Mouse (Mus musculus) hematopoietic stem cell, adult 5-6 weeks (primary cell): ENCODE results near the gene Ankrd13a. TPM values are rescaled to one million over a fixed set of nuclear protein-coding genes. Genes with fewer than 3 reads are reported as not detected.

Experiments used
- ATAC-seq, 2 experiments: fragments of 125-278 bp in 1 of 2; replicated peaks in 1 of 2; 2 replicates each; pipeline ENCODE4 v1.8.0; 2016 to 2017; ENCODE audit warnings: inconsistent platforms in 2 of 2, mild to moderate bottlenecking in 2 of 2, moderate number of reproducible peaks in 2 of 2, low read depth in 1 of 2, moderate TSS enrichment in 1 of 2; ENCODE audit not compliant: low FRiP score in 2 of 2, poor library complexity in 2 of 2, severe bottlenecking in 2 of 2, insufficient read depth in 1 of 2, low TSS enrichment in 1 of 2
- total RNA-seq: library from RNA; stranded (forward); fragments of 172-1452, 232-1000 nt; gene quantifications from 2 replicates; pipeline ENCODE4 v1.2.3, GENCODE M21; 2017

The Ankrd13a gene
- 480 and 493 TPM in 2 replicates for total RNA-seq

GRCm38 (mm10) chr5:114774403-114775051, at the start of gene Ankrd13a:
TSS of gene Ankrd13a (plus strand) at chr5:114774677.
- ATAC-seq, result peak; percentile 72 to 73

GRCm38 (mm10) chr5:114728160-114728559, 46.3 kb upstream of the Ankrd13a start:
- ATAC-seq, result no peak

GRCm38 (mm10) chr5:114730129-114730528, 44.3 kb upstream of the Ankrd13a start:
- no peak for ATAC-seq

GRCm38 (mm10) chr5:114731498-114731897, 43.0 kb upstream of the Ankrd13a start:
- no peak for ATAC-seq

- ATAC-seq, result no peak
Measured at GRCm38 (mm10) chr5:114731969-114732368, 42.5 kb upstream of the Ankrd13a start.

- no peak for ATAC-seq
Measured at GRCm38 (mm10) chr5:114733606-114734005, 40.9 kb upstream of the Ankrd13a start.

- ATAC-seq, result no peak
Measured at GRCm38 (mm10) chr5:114737090-114737887, 37.2 kb upstream of the Ankrd13a start.

GRCm38 (mm10) chr5:114738707-114739241, 35.7 kb upstream of the Ankrd13a start:
- no peak for ATAC-seq

GRCm38 (mm10) chr5:114740595-114740994, 33.9 kb upstream of the Ankrd13a start:
- ATAC-seq, result no peak

- ATAC-seq, result no peak
Measured at GRCm38 (mm10) chr5:114742572-114742971, 31.9 kb upstream of the Ankrd13a start.

GRCm38 (mm10) chr5:114742998-114743696, 31.3 kb upstream of the Ankrd13a start:
- ATAC-seq, result no peak

GRCm38 (mm10) chr5:114743697-114744090, 30.8 kb upstream of the Ankrd13a start:
- no peak for ATAC-seq

- ATAC-seq, result peak; percentile 63 to 68; a peak in 1 of 4 replicates
Measured at GRCm38 (mm10) chr5:114745581-114745980, 28.9 kb upstream of the Ankrd13a start.

GRCm38 (mm10) chr5:114746886-114747285, 27.6 kb upstream of the Ankrd13a start:
- ATAC-seq, result no peak

- ATAC-seq, result no peak
Measured at GRCm38 (mm10) chr5:114747521-114747920, 27.0 kb upstream of the Ankrd13a start.

GRCm38 (mm10) chr5:114750325-114750724, 24.2 kb upstream of the Ankrd13a start:
- ATAC-seq, result no peak

GRCm38 (mm10) chr5:114752397-114752796, 22.1 kb upstream of the Ankrd13a start:
- ATAC-seq, result no peak

GRCm38 (mm10) chr5:114753384-114753783, 21.1 kb upstream of the Ankrd13a start:
- ATAC-seq, result no peak
